Mouse (Mus musculus) olfactory bulb, adult 2 months (tissue): ENCODE measurements around the gene Ostc.

Source experiments
- CTCF ChIP-seq: fragments of 200-500 bp; IDR thresholded peaks from 2 replicates; pipeline ENCODE4 v1.5.1; 2012; ENCODE audit warnings: low read depth, mild to moderate bottlenecking, low read length, moderate library complexity; ENCODE audit not compliant: insufficient read depth
- POLR2A ChIP-seq: fragments of 200-500 bp; IDR thresholded peaks from 2 replicates; pipeline ENCODE4 v1.6.1; 2012; ENCODE audit warnings: mild to moderate bottlenecking, low read depth, low read length, moderate library complexity; ENCODE audit not compliant: insufficient read depth

DNA sequence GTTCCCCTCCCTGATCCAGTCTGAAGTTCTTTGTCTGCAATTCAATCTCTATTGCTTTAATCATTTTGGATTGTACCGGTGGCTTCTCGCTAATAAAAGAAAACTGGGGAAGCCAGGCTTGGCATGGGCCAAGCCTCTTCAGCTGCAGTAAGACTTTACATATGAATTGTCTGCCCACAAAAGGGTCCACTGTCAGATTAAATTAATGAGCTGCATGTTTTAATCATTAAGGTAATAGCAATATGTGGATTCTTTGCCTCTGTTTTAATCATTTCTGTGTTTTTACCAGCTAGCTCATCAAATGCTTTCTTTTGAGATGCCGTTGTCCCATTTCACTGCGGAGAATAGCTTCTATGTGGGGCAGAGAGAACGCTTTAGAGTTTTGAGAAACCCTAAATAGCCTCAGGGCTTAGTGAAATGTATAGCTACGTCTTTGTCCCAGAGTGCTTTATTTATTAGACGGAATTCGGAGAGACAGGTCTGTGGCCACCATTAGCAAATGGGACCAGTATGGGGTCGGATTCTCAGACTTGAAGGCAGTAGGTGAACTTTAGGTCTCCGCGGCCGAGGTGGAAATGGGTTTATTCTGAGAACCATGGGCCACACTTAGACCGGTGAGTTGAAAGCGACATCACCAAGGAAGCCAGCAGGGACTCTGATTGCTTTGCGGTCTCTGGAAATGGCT, 49.1 kb upstream of the Ostc start:
- TF ChIP-seq POLR2A, result no peak
- no peak for TF ChIP-seq CTCF
